Mouse (Mus musculus) spleen, embryonic (tissue): ENCODE results near the gene Tbc1d1.
"Not testable (repeated sequence)": the region's sequence is repeated elsewhere in the genome, so short reads cannot be mapped to it uniquely, and the experiment has no call there.

Experiments
- CTCF ChIA-PET: fragments of 350-600 bp; sonication (Branson Sonifier 250); formaldehyde crosslinking; loops from one replicate; lab custom pipeline; 2022; lab: Charles Lee

The Tbc1d1 gene

DNA sequence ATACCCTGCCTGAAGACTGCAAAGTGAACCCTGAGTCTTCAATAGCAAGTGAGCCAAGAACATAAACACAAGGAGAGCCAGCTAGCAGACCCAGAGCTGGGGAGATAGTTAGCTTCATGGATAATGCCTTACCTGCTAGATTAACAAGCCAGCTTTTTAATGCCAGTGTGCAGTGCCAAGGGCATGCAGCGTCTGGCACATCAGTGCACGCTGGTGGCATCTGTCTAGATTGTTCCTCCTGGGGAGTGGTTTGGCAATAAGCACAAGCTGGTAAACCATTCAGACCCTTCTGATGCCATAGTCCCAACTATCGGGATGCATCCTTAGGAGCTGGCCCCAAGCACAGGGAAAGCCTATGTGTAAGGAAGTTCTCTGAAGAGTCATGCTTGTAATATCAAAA is 185.6 kb downstream of the Tbc1d1 start:
- CTCF ChIA-PET: interaction anchor here (0.6 to 1.0 kb wide), 2 partner anchors 27 to 457 kb away, joined by 7 to 9 read pairs; no protein-coding TSS in a partner anchor

DNA sequence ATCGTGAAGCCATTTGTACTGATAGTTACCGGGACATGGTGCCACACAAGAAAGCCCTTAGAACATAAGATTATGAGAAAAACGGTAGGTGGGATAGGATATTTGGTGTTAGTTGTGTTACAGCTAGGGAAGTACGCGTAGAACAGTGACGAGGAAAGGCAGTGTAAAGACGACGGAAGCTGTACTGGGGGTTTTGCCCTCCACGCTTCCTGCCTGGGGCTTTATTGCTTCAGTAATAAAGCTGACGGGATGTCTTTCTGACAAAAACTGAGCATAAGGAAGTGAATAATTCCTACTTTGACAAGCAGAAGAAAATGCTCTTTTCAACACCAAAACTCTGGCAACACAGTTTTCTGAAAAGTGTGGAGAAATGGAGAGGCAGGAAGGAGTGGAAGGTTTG is 186.0 kb downstream of the Tbc1d1 start:
- CTCF ChIA-PET: interaction anchor here (1.0 kb wide), 1 partner anchor 27 kb away, joined by 7 read pairs; no protein-coding TSS in a partner anchor

GRCm38 (mm10) chr5:64343972-64344700 is 188.0 kb downstream of the Tbc1d1 start:
- CTCF ChIA-PET: no interaction called here

DNA sequence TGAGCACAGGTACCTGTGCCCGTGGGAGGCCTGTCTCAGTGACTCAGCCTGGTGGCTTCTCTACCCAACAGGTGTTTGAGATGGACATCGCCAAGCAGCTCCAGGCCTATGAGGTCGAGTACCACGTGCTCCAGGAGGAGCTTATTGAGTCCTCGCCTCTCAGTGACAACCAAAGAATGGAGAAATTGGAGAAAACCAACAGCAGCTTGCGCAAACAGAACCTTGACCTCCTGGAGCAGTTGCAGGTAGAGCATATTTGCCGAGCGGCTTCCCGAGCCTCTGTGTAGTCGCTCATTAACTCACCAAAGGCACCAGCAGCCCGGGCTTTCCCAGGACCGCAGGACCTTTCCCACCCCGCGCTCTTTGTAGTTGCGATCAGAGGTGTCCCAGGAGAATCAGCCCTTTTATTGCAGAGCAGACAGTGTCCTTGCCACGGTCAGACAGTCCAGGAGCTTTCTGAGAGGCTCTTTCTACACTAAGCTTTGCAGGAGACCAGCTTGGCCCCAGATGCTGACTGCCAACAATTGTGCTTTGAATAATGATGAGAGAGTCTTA is 189.2 kb downstream of the Tbc1d1 start:
- CTCF ChIA-PET: interaction anchor here (0.6 kb wide), 1 partner anchor 246 kb away, joined by 10 read pairs; no protein-coding TSS in a partner anchor

- CTCF ChIA-PET: interaction anchor here (0.6 kb wide), 1 partner anchor 247 kb away, joined by 10 read pairs; no protein-coding TSS in a partner anchor
These were observed 189.7 kb downstream of the Tbc1d1 start for GRCm38 (mm10) chr5:64345761-64346160.

DNA sequence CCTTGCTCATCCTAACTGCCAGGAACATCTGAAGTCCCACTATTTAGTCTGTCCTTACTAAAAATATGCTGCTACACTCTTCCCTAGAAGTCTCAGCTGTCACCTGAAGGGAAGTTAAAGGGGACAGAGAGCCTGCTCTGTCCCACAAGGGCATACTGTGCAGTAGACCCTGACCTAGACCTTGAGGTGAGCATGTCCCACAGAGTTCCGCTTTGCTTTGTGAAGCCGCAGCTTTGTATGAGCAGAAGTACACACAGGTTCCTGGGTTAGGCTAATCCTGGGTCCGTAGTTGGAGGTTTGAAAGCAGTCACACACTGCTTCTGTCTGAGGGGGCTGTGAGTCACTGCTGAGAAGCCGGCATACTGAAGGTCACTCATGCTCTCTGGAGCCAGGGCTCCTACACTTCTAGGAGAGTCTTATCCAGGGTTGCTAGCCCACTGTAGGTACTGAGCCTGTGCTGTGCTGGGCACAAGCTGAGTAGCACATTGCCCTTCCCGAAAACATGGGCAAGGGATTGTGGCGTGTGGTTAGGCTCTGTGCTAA is 190.3 kb downstream of the Tbc1d1 start:
- CTCF ChIA-PET: no interaction called here

- CTCF ChIA-PET: no interaction called here
These were observed 192.1 kb downstream of the Tbc1d1 start for GRCm38 (mm10) chr5:64348166-64348565.

GRCm38 (mm10) chr5:64348780-64349179 is 192.7 kb downstream of the Tbc1d1 start:
- CTCF ChIA-PET: interaction anchor here (0.5 kb wide), 1 partner anchor 80 kb away, joined by 5 read pairs; no protein-coding TSS in a partner anchor

- CTCF ChIA-PET: no interaction called here
These were observed 195.9 kb downstream of the Tbc1d1 start for GRCm38 (mm10) chr5:64351968-64352367.

GRCm38 (mm10) chr5:64358639-64359584 is 202.8 kb downstream of the Tbc1d1 start:
- CTCF ChIA-PET: interaction anchor here (0.5 kb wide), 1 partner anchor 139 kb away, joined by 7 read pairs; no protein-coding TSS in a partner anchor

DNA sequence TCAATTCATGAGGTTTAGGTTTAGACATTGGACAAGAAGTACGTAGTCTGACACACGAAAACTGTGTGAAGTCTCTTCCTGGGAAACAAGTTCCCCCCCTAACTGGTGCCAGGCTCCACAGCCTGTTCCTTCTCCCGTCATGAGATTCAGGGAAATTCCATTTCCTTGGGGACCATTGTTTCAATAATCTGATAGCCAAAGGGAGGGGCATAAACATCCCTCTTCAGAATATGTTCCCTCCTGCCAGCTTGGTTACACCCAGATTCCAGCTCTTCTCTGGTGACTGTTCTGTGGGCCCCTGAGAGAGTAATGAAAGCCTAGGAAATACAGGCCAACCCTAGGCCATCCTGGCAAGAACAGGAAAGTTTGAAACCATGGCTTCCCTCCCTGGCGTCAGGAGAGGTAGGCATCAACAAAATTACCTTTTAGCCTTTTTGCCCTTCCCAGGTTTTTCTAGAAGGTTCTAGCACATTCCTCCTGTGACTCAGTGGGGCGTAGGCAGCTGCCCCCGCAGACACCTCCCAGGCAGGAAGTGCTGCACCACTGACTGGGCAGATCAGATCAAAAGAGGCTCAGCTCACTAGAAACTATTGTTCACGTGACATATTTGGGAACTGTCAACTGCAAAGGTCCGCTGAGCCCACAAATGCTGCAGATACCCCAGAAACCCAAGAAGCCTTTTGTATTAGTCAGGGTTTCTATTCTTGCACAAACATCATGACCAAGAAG is 204.2 kb downstream of the Tbc1d1 start:
- CTCF ChIA-PET: no interaction called here

GRCm38 (mm10) chr5:64360876-64361268 is 204.8 kb downstream of the Tbc1d1 start:
- CTCF ChIA-PET: not testable (repeated sequence)

GRCm38 (mm10) chr5:64363859-64364406 is 207.8 kb downstream of the Tbc1d1 start:
- CTCF ChIA-PET: no interaction called here

DNA sequence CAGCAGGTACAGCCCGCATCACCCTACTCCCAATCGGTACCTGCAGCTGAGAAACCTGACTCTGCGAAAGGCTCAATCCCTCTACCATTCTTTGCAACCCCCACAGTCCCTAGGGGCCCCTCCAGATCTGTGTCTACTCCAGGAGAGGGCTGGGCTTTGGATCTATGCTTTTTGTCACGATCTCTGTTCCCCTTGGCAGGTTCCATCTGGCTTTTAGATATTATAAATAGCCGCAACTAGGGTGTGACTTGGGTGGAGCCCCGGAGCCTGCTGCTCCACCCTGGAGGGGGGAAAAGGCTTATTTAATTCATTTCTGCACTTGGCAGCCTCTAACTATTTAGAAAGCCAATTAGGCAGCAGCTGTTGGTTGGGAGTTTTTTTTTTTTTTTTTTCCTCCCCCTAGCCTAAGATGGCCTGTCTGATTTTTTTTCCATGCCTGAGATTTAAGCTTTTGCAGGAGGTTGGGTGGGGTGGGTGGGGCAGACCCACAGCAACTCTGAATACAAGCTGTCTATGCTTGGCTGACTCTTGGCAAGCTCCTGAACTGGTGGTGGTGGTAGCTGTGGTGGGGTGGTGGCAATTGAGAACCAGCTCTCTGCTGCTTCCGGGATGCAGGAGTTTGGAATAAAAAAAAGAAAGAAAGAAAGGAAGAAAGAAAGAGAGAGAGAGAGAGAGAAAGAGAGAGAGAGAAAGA is 208.5 kb downstream of the Tbc1d1 start:
- CTCF ChIA-PET: interaction anchor here (0.5 to 0.6 kb wide), 2 partner anchors 595 to 804 kb away, joined by 3 to 6 read pairs; no protein-coding TSS in a partner anchor

DNA sequence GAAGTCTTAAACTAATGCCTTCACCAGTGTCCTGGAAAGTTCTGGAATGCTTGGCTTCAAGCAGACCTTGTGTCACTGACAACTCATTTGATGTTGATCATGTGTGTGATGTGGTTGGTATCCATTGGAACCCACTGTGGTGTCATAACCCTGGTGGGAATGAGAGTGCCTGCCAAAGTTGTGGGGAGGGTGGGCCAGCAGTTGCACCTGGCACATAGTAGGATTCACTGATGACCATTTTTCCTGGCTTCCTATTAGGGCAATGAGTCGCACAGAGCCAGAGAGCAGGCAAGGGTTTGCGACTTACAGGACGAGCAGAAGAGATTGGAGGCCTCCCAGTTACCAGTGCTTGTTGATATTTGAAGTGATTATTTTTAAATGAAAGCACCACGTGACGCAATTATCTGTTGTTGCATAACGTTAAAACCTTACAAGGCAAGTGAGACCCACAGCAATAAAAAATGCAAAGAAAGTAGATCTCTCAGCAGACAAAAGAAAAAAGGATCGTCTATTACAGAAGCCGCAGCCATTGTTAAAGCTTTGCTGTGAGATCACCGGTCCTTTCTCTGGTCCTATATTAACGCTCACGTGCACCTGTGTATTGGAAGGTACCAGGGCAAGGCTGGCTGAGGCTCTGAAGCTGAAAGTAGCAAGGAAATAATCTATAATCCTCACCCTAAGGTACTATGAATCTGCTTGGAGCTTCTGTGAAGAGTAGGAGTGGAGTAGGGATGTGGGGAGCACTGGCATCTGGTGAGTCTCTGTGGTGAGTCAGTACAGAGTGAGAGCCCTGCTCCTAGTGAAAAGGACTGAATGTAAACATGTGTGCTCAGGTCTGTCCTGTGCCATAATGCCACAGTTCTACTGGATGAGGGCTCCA is 209.3 kb downstream of the Tbc1d1 start:
- CTCF ChIA-PET: interaction anchor here (0.5 to 0.6 kb wide), 2 partner anchors 594 to 803 kb away, joined by 3 to 6 read pairs; no protein-coding TSS in a partner anchor

DNA sequence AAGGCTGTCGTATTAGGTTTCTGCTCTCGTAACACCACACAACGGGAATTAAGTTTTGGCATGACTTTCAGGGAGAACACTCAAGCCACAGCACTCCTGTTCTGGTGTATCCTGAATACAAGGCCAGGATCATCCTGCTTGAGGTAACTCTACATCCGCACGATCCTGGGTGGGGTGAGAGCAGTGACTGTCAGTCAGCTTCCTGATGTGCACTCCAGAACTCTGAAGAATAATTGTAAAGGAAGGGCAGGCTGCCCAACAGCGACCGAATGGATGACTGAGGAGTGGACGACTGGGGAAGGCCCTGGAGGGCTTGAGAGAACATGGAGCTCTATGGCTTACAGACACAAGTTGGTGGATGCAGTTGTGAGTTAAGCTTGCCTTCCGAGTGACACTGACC is 210.0 kb downstream of the Tbc1d1 start:
- CTCF ChIA-PET: no interaction called here

DNA sequence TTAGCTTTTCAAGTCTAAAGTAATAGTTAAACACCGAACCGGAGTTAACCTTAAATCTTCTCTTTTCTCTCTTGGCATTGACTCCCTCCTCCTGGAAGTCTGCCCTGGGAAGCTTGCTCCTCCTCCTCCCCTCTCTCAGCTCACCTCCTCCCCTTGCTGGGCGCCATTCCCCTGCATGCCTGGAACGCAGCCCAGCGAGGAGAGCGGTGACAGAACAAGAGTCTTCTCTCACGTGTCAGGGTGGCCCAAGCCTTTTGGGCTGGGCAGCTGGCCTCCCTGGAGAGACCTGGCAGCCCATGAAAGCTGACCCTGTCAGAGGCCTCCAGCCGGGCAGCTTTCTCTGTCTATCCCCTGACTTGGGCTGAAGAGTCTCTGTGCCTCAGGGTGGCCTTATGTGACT is 211.3 kb downstream of the Tbc1d1 start:
- CTCF ChIA-PET: no interaction called here

DNA sequence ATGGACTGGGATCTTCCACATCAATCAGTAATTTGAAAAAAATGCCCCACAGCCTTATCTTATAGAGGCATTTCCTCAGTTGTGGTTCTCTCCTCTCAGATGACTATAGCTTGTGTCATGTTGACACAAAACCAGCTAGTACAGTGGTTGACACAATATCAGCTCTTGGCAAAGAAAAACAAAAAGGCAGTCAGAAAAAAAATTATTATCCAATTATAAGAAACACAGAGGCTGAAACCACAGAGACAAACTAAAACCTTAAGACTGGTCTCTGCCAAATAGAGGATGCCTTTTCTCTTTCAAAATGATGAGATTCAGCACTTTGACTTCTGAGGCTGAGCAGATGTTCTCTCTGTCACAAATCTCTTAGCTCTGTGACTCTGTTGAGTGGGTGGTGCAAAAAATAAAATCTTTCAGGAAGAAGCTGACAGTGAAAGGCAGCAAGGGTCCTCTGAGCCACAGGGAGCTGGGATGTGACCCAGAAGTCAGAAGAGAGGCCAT is 215.3 kb downstream of the Tbc1d1 start:
- CTCF ChIA-PET: interaction anchor here (0.6 kb wide), 2 partner anchors 15 to 226 kb away, joined by 3 to 4 read pairs; no protein-coding TSS in a partner anchor
